Mouse (Mus musculus) olfactory bulb, adult 2 months (tissue): Measurements from ENCODE around the gene Rnf141. TPM values are rescaled to one million over a fixed set of nuclear protein-coding genes. Genes with fewer than 3 reads are reported as not detected.

Experiments used
- H3K27ac ChIP-seq: fragments of 200-500 bp; 2 replicates; pipeline ENCODE4 v1.5.1; 2012; ENCODE audit warnings: low read depth, low read length; ENCODE audit not compliant: insufficient read depth
- H3K4me1 ChIP-seq: fragments of 200-500 bp; 2 replicates; pipeline ENCODE4 v1.6.1; 2012; ENCODE audit warnings: low read length; ENCODE audit not compliant: control insufficient read depth, insufficient read depth
- H3K4me3 ChIP-seq: fragments of 200-500 bp; 2 replicates; pipeline ENCODE4 v1.5.1; 2012; ENCODE audit warnings: mild to moderate bottlenecking, low read depth, low read length, moderate library complexity; ENCODE audit not compliant: insufficient read depth
- CTCF ChIP-seq: fragments of 200-500 bp; IDR thresholded peaks from 2 replicates; pipeline ENCODE4 v1.5.1; 2012; ENCODE audit warnings: low read depth, mild to moderate bottlenecking, low read length, moderate library complexity; ENCODE audit not compliant: insufficient read depth
- POLR2A ChIP-seq: fragments of 200-500 bp; IDR thresholded peaks from 2 replicates; pipeline ENCODE4 v1.6.1; 2012; ENCODE audit warnings: mild to moderate bottlenecking, low read depth, low read length, moderate library complexity; ENCODE audit not compliant: insufficient read depth
- WGBS: fragments of 180-500 bp; shearing (Covaris S2); methylation state at CpG from one replicate; pipeline ENCODE4 v1.1.7; 2018; 5-methylcytosine and 5-hydroxymethylcytosine counted together
- polyA plus RNA-seq: library from polyadenylated mRNA; stranded (reverse); fragments of >200 nt; gene quantifications from 2 replicates; pipeline ENCODE4 v1.2.4, GENCODE M21; 2012; ENCODE audit warnings: low replicate concordance; ENCODE audit not compliant: missing spikeins, insufficient read depth, insufficient read length

The Rnf141 gene
- polyA plus RNA-seq, 1 experiment, result not detected

DNA sequence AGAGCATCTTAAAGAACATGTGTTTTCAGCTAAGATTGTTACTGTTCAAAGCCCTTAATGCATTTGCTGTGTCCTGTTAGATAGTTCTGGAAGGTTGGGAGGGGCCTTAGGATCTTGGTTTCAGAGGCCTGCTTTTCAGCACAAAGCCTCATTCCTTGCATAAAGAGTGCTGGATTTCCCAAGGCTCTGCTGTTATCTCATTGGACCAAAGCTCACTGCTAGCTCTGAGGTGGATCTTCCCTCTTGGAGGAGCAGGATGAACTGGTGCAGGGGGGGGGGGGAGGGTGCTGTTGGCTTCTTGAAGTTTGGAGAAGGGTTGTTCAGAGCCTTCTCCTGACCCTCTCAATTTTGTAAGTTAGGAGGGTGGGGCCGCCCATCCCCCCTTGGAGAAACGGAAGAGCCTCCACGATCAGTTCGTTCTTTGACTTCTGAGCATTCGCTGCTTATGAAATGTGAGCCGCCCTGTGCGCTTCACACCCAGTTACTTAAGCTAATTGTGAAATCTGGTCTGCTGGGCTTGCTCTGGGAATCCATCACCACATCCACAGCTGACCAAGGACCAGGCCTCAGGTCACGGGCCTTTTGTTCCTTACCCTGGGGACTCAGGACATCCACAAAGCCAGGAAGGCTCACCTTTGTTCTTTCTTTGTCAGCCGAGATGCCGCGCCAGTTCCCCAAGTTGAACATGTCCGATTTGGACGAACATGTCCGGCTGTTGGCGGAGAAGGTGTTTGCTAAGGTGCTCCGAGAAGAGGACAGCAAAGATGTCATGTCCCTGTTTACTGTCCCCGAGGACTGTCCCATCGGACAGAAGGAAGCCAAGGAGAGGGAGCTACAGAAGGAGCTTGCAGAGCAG, 66.9 kb downstream of the Rnf141 start:
- H3K4me3 ChIP-seq, result no peak overlapping the region
- peaks cover 66% of the 10 kb centered on the region for H3K4me1 ChIP-seq
- TF ChIP-seq CTCF (no peak), POLR2A (no peak)
- WGBS, result 87% methylated on average over 18 of the region's 18 CpGs
- no peak overlapping the region for H3K27ac ChIP-seq

DNA sequence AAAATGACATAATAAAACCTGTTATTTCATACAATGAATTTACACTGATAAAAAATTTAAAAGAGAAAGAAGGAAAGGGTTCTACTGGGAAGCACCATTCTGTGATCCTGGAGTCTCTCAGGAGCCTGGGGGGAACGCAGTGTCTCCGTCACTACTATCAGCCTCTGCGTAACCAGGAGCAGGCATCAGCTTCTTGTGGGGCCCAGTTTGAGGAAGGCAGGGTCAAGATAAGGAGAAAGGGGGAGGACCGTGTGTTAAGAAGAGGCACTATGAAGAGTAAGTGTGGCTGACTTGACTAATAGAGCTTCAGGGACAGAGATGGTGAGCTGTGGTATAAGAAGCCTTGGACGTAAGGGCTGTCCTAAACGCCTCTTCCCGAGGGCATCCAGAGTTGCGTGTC, 69.6 kb downstream of the Rnf141 start:
- 82% methylated on average over 8 of the region's 8 CpGs for WGBS
- TF ChIP-seq CTCF (no peak), POLR2A (no peak)

DNA sequence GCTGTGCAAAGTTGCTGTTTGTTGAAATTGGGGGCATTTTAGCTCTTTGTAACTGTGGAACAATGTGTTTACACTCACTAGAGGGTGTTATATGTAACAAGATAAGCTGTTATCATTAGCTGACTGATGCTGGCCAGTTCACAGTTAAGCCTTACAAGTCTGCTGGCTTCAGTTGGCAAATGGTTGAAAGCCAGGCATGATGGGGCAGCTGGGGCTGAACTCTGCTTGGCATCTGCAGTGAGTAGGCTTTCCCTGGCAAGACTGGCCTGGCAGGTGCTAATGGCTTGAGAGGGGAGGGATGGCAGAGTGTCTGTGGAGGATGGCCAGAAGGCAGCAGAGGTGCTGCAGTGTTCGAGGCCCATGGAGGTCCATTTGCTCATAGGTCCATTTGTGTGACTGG, 70.2 kb downstream of the Rnf141 start:
- Histone ChIP-seq H3K4me3 (peak overlapping the region; percentile 33), H3K4me1 (peaks cover 46% of the 10 kb centered on the region), H3K27ac (peak overlapping the region; percentile 86)
- 41% methylated on average over 1 of the region's 1 CpGs for WGBS
- TF ChIP-seq POLR2A (no peak), CTCF (no peak)

More for the DNA sequence above, 69.6 kb downstream of the Rnf141 start:
- Histone ChIP-seq H3K4me1 (peaks cover 48% of the 10 kb centered on the region), H3K27ac (peak overlapping the region; percentile 27), H3K4me3 (peak overlapping the region; percentile 21; the same call in 1 of the 2 replicates)

DNA sequence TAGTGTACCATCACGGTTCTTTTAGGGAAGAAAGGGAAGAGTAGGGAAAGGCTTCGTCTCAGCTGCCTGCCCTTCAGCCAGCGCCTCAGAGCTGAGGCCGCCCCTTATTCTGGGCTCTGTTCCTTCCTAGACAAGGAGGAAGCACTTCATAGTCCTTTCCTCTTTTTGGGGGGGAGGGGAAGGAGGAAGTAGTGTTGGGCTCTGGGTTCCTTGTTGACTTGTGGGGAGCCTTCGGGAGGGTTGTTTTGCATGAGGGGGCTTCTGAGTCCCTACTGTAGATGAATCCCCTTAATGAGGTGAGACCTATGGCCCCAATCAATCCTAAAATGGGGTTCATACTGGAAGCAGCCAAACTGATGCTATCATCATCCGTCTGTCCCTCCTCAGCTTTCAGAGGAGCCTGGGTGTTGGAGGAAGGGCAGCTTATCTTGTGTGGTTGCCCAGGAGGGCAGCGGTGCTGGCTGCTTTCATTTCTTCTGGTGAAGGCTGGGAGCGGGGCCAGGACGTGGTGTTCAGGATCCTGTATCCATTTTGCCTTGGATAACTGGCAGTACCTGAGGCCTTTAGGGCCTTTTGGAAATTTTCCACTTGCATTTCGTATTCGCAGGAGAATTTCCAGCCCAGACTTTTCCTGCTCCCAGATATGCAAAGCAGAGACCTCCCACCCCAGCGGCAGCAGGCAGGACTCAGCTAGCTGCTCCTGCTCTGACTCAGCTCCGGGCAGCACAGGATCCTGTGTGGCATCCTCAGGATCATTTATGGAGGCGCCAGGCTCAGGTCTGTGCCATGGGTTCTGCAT, 70.9 kb downstream of the Rnf141 start:
- TF ChIP-seq POLR2A, result no peak
- no peak for TF ChIP-seq CTCF
- Histone ChIP-seq H3K4me1 (peaks cover 46% of the 10 kb centered on the region), H3K27ac (peak overlapping the region; percentile 86), H3K4me3 (peak overlapping the region; percentile 33)
- 27% methylated on average over 14 of the region's 14 CpGs for WGBS

DNA sequence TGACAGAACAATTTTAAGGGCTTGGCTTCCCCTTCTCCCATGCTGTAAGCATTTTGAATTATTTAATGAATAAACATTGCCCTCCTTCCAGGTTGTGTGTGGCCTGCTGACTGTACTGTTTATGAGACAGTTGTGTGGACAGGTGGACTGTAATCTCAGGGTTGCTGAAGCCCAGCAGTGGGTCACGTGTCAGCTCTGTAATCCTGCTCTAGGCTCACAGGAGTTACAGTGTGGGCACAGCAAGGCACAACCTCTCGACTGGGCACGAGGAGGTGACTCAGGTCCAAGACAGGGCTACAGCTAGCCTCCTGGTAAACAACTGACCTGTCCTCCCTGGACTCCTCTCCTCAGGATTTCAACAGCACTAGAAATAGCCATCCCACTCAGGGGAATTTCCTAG, 71.9 kb downstream of the Rnf141 start:
- Histone ChIP-seq H3K4me3 (no peak overlapping the region), H3K27ac (no peak overlapping the region), H3K4me1 (peaks cover 46% of the 10 kb centered on the region)
- TF ChIP-seq CTCF (no peak), POLR2A (no peak)
- WGBS, result 83% methylated on average over 3 of the region's 3 CpGs

DNA sequence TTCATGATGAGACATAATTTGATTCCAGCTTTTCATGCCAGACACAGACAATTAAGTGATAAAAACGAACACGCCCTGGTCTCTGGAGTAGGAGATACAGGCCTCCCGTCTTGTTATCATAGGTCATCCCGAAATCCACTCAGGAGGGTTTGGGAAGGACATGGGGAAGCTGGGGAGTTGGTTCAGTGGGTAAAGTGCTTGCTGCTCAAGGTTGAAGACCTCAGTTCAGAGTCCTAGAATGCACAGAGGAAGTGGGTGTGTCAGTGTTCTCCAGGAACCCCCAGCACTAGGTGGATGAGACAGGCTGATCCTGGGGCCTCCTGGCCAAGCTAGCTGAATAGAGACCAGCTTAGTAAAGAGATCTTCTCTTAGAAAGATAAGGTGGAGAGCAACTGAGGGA, 73.3 kb downstream of the Rnf141 start:
- H3K4me3 ChIP-seq, result no peak overlapping the region
- H3K27ac ChIP-seq, result no peak overlapping the region
- TF ChIP-seq POLR2A (no peak), CTCF (no peak)
- peaks cover 36% of the 10 kb centered on the region for H3K4me1 ChIP-seq
- WGBS, result 88% methylated on average over 4 of the region's 4 CpGs

DNA sequence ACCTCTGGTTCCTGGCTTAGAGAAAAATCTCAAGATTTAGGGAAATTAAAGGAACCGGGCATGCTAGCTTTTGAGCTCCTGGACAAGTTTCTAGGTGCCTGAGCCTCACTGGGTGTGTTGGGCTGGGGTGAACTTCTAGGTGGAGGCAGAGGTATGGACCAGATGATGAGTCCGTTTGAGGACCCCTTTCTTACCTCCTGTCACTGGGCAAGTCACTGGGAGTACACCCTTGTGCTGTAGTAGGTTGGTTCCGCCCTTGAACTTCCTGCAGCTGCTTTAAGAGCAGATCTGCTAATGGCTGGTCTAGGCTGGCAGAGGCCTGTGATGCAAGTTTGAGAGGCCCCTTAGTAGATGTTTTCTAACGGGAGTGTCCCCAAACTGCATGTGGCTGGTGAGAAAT, 75.2 kb downstream of the Rnf141 start:
- H3K4me1 ChIP-seq, result peaks cover 29% of the 10 kb centered on the region
- H3K4me3 ChIP-seq, result peak overlapping the region; percentile 65
- WGBS, result 28% methylated on average over 4 of the region's 4 CpGs
- TF ChIP-seq POLR2A (no peak), CTCF (no peak)
- H3K27ac ChIP-seq, result peak overlapping the region; percentile 81

DNA sequence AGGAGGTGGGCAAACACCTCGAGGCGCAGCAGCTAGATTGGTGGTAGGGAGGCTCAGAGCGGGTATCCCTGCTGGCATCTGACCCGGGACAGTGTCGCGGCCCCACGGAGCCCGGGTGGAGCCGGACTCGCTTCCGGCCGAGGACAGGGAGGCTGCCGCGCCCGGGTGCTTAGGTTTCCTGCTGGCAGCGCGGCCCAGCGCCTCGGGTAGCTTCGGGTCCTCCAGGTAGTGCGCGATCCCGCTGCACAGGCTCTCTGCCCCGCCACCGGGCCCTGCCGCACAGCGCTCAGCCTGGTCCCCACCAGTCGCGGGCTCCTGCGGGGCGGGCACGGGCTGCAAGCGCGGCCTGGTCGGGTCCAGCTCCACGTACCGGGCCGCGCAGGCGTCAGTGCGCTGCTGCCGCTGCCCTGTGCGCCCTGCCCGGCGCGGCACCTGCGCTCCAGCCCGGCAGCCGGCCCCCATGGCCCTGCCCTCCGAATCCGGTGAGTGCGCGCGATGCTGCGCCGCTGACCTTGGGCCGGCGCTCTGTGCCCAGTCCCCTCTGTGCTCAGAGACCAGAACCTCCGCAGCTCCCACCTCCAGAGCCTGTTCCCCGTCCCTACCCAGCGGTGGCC, 75.7 kb downstream of the Rnf141 start:
- Histone ChIP-seq H3K4me3 (peak overlapping the region; percentile 65), H3K4me1 (peaks cover 25% of the 10 kb centered on the region), H3K27ac (peak overlapping the region; percentile 81)
- TF ChIP-seq CTCF (no peak), POLR2A (peak; percentile 56; the same call in 1 of the 2 replicates)
- 1% methylated on average over 61 of the region's 61 CpGs for WGBS
